Mouse (Mus musculus) right cerebral cortex, postnatal 4 days (tissue): Measurements from ENCODE around the gene Ccdc78.
"Not testable (repeated sequence)": the region's sequence is repeated elsewhere in the genome, so short reads cannot be mapped to it uniquely, and the experiment has no call there.

Source experiments
- DNase-seq: peaks from one replicate; pipeline ENCODE4 v3.0.0-alpha.2; 2022

Gene Ccdc78

DNA sequence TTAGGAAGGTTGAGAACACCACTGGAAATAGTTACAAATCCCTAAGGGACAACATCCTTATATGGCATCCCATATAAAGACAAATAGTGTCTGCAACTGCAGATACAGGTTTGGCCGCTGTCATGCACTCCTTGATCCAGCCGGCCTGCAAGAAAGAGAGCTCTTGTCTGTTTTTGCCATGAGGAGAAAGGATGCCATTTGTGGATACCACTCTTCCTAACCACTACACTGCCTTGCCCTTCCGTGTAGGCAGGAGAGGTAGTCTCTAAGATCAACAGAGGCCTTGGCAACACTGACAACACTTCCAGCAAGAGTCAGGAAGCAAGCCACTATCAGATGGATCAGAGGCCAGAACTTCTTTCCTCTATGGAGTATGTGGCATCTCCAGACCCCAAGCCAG lies at the start of gene Ccdc78:
Gene Ccdc78 (plus strand): TSS at position 301 of the 400 bp plus-strand sequence.
- DNase-seq = no peak

DNA sequence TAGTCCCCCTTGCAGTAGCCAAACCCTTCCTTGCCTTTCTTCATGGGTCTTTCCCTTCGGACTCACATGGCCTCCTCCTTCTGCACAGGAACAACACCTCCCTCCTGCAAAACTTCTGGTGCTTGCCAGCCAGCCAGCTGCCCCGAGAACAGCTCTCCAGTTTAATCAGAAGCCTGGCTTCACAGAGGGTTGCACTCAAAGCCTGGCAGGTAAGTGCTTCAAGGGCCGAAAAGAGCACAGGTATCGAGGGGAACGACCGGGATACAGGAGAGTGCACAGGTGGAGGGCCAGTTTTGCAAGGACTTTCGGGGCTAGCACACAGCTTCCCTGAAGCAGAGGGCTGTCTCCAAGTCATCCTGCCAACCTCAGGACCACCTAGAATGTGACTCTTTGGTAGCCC lies 47.5 kb upstream of the Ccdc78 start:
- no peak for DNase-seq

DNA sequence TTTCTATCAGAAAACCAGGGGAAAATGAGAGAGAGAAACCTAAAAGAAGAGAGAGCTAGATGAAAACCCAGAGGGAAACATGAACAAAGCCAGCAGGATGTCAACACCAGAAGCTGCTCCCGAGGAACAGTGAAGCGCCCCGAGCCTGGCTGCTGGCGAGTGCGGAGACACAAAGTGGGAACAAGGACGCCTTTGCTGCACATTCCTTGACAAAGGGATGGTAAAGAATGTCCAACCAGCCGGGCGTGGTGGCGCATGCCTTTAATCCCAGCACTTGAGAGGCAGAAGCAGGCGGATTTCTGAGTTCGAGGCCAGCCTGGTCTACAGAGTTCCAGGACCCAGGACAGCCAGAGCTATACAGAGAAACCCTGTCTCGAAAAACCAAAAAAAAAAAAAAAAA lies 44.9 kb upstream of the Ccdc78 start:
- not testable (repeated sequence) for DNase-seq

DNA sequence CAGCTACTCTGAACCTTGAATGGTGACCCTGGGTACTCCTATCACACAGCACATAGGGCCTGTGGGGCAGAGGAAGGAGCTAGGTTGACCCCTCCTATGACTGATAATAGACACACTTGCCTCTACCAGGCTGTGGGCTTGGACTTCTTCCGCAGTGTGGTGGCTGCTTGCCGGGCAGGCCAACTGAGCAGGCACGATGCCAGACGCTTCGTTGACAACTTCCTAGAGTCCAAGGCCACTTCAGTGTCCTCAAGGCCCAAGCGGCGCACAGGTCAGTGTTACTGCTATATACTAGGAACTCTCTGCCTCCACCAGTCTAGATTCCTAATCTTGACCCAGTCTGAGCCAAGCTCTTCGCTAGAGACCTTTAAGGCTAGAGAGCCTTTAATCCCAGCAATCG lies 42.5 kb upstream of the Ccdc78 start:
- DNase-seq = no peak

DNA sequence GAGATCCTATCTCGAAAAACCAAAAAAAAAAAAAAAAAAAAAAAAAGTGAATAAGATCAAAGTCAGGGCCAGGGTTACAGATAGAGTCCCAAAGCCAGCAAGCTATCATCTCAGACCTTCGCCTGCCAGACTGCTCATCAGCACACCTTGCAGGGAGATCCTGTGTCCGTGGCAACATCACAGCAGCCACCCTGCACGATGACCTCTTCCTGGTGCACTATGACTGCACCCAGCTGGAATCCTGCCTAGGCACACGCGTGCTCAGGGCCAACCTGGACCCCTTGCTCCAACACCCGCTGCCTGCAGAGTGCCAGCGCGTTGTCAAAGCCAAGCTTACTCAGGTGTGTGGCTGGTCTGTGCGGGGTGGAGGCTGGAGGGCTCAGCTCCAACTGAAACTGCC lies 42.1 kb upstream of the Ccdc78 start:
- no peak for DNase-seq

DNA sequence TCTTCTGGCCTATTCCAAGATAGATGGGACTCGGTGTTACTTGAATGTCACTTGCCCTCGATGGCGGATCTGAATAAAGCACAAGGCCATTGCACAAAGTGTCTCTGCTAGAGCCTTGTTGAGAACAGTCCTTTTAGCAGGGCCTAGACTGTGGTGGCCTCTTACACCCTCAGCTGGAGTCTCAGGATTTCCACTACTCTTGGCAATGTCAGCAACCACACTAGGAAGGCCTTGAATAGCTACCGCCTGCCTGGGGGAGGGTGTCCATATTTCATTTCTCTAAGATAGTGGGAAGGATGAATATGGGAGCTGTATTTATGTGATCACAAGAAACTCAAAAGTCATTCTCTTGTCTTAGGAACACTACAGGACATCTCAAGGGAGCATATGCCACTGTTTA lies 38.1 kb upstream of the Ccdc78 start:
- DNase-seq = no peak

DNA sequence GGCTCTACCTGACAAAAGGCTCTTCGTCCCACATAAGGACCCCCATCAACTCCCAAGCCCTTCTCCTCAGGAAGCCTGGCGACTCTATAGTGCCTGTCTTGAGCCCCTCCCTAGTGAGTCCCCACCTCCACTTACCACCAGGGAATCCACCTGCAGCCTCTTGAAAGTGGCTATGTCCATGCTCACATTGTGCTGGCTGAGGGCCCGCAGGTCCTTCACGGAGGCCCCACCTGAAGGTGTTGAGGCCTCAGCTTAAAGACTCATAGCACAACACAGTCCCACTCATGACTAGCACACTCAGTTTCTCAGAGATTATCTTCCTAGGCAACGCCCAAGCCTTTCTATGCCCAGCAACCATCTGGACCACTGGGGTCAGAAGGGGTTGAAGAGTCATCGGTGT lies 37.1 kb upstream of the Ccdc78 start:
- DNase-seq = no peak

DNA sequence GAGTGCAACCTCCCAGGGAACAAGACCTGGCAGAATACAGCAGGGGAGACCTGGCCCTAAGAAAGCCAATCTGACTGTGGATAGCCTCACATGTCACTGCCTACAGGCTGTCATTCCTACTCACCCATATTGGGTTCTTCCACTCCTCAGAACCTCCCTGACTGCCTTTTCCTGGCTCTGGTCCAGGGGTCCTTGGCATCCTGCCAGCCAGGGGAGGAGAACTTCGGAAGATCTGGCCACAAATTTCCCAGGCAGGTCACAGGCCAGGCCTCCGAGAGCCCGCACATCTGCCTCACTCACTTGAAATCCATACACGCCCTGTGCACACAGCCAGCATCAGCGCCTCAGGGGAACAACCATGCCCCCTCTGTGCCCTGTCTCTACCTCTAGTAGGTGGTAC lies 34.9 kb upstream of the Ccdc78 start:
- DNase-seq = peak; percentile 66

DNA sequence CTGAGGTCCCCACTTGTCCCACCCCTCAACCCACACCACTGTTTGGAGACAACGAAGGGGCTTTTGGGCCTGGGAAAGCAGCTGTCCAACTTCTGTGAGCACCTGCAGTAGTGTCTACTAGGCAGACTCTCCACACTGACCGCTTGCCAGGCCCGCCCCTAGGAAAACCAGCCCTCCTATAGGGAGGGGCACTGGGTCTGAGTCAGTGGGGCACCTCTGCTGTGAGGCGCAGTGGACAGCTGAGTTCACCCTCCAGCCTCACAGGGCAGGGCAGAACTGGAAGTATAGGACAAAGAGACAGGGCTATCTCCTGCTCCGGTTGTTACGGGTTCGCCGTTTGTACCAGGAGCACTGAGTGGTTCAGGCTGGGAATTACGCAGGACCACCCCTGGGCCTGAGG lies 32.1 kb upstream of the Ccdc78 start, which contains the start of gene Msln:
Gene Msln (minus strand): TSS at position 138 of the 400 bp plus-strand sequence.
- DNase-seq = no peak

DNA sequence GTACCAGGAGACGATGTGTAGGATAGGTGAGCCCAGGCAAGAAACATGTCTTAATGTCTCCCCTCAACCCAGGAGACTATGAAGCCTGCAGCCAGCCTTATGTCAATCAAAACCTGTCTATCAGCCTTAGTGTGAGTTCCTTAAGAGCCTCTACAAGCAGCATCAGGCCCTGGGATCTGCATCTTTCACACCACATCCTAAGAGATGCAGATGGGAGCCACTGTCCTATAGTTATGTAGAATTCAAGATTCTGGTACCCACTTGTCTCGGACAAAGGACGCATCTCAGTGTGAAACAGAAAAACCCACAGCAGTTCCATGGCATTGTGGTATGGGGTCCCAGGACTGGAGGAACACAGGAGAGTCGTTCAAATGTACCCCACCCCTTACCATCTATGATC lies 31.3 kb upstream of the Ccdc78 start:
- DNase-seq = no peak

DNA sequence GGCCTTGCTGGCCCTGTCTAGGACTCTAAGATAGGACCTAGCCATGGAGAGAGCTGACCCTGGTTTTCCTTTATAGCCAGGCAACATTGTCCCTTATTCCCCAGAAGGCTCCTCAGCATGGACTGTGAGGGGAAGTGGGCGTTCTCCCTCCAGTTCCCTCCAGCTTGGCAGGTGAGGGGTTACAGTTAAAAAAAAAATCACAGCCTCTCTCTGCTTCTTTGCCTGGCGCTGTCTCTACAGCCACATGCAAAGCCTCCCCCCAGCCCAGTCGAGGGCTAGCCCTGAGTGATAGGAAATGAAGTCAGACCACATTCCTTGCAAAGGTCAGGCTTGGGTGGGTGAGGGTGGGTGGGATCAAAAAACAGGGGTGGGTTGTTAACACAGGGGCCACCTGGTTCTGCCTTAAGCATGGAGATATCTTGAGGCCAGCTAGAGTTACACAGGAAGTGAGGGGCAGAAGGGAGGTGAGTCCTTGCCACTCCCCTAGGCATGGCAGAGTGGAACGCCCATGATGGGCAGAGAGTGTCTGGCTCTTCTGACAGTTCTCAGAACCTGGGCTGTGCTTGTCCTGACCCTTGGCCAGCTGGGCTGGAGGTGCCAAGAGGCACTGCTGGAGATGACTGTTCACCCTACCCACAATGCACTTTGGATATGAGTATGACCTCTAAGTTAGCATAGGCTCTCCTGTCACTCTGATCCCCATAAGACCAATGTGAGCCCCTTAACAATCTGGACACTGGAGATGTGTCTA lies 30.6 kb upstream of the Ccdc78 start:
- no peak for DNase-seq

DNA sequence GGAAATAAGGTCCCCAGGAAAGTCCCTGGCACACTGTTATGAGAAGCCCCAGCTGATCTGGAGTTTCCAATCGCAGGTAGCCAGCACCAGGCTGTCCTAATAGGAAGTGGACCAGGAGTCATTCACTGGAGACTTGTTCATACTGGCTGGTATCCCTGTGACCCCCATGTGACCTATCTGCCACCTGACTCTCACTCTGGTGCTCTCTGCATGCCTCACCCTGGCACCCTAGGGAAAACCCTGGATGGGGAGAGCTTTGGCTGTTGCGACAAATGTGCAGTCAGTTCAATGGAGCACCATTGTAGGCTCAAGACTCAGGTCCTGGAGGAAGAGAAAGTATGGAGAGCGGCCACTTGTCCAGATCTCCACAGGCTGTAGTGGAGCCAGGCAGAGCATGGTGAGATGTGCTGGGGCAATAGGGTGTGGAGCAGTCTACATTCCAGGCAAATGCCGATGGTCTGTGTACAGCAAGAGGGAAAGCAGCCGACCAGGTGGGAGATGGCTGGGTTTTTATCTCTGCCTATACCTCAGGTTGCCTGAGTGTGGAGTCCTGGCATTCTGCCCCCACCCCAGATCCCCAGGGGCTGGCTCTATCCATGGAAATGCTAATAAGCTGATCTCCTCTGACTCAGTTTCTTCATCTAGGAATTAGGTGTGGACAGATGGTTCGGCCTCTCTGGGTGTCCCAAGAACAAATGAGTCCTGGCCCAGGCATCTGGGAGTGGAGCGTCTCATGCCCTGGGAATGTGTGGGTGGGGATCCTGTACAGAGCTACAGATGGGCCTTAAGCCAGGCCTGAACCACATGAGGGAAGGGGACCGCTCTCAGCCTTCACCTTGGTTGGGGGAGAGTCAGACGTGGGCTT lies 29.8 kb upstream of the Ccdc78 start:
- no peak for DNase-seq

DNA sequence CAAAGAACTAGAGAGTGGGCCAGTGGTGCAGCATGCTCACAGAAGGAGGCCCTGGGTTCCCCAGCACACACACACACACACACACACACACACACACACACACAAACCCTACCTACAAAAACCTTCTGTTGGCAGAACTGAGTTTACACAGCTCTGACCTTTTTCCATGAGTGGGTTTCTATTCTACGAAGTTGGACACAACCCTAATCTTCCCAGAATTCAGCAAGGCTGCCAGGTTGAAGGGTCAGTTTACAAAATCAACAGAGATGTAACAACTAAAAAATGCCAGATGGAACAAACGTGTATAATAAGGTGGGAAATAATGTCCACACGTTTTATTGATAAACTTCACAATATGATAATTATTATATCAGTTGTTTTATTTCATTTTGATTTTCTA lies 28.7 kb upstream of the Ccdc78 start:
- no peak for DNase-seq

DNA sequence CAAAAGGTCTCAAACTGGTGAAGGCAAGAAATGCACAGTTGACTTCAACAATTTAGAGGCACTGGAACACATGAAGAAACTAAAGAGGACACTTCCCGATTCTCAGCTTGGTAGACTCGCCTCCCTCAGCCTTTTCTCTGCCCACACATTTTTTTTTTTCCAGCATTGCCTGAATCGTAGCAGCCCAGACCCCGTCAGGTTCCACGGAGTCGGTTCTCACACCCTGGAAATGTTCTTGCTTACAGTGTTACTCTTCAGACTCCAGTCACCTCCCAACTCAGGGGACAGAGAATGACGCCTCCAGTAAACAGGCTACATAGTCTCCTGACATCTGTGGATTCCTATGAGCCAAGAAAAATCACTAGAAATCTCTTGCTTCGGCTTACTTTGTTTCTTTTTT lies 26.2 kb upstream of the Ccdc78 start:
- no peak for DNase-seq

DNA sequence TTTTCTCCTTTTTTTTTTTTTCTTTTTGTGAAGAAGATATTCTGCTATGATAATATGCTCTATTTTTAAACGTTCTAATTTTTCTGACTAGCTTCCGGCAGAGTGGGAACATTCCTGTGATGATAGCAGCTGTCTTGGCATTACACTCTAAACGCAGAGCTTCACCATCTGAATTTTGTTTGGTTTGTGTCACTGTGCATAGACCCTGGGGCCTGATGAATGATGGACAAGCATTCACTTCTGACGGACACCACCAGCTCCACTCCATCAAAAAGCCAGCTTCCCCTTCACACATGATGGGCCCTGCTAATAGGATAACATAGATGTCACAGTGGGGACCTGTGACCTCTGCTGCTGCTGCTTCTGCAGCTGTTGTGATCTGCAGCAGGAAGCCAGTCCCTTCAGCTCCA lies 24.8 kb upstream of the Ccdc78 start:
- DNase-seq = no peak

DNA sequence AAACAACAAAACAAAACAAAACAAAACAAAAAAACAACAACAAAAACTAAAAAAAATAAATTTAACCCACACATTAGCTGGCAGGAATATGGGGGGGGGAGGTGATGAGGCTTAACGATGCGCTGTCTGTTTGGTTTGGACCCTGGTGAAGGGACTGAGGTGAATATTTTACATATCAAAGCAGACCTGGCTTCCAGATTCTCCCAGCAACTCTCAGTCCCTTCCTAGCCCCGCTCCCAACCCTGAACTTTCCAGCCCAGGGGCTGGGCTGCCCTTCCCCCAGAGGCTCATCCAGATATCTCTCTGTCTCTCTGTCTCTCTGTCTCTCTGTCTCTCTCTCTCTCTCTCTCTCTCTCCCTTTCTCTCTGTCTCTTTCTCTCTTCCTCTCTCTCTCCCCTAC lies 23.8 kb upstream of the Ccdc78 start:
- no peak for DNase-seq

DNA sequence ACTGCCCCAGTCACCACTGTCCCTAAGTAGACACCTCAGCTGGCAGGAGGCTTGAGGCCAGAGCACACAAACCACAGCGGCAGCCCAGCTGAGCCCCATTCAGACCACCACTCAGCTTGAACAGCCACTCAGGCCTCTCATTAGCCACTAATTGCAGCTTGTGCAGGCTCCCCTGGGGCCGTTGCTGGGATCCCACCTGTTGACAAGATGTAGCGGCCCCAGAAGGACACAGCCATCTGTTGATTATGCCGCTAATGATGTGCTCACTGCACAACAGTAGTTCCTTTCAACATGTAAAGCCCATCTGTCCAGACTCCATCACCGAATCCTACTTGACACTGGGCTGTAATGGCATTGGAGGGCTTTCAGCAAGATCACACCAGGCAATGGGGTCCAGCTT lies 20.5 kb upstream of the Ccdc78 start:
- DNase-seq = no peak

DNA sequence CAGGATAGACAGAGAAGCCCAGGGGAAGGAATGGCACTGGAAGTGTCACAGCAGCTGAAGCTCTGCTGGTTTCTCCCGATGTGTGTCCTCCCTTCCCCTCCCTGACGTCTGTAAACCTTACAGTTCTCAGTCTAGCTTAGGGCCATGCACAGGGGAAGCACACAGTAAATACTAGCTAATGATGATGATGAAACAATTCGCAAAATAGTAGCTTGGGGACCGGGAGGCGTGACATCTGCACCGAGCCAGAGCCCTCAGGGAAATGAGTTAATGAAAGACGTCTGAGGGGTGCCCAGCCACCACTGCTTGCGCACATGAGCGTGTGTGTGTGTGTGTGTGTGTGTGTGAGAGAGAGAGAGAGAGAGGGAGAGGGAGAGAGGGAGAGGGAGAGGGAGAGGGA lies 17.0 kb upstream of the Ccdc78 start:
- DNase-seq = no peak

DNA sequence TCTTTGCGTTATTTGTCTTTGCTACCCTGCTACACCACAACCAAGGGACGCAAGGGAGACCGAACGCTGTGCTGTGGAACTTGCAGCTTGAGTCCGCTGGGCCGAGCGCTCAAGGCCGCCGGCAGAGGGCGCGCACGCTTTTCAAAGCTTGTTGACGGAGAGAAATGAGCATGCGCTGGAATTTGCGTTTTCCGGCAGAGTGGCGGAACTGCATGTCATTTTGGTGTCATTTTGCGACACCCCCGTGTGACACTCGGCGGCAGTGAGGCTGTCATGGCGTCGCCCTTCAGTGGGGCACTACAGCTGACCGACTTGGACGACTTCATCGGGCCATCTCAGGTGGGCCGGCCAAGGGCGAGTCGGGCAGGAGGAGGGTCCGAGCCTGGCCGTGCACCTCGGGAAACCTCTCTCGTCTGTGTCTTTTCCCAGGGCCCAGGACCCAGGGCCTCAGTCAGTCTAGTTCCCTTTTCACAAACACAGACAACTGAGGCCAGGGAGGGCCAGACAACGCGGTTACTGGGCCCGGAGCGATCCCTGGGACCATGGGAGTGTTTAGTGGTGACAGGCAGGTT lies 12.7 kb upstream of the Ccdc78 start, which contains the start of gene Narfl:
Gene Narfl (plus strand): TSS at position 228 of the 572 bp plus-strand sequence.
- DNase-seq = peak; percentile 99

DNA sequence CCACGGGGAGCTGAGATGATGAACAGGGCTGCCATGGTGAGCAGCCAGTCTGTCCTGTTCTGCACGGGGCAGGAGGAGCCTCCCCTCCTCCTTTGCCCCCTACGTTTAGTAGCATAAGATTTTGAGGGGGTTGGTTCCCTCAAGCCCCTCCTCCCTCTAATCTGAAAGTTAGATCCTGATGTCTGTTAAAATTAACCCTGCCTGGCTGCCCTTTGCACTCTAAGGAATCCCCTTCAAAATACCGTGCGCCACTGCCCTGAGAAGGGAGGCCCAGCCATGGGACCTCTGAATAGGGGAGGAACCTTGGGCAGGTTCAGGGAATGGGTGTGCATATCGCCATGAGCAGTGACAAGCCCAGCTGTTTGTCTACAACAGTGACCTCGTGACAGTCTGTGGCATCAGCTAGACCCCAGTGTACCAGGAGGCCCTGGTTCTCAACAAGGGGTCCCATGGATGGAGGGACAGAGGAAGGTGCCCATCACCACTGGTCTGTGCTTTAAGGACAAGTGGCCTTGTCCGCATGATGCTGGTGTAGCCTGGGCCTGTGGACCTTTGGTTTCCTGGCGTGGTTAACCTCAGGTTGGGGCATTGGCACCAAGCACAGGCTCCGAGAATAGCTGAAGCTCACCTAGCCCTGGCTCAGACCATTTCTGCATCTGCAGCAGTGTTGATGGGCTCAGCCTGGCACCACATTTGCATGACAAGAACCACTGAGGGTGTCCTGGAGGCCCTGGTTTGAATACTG lies 10.9 kb upstream of the Ccdc78 start:
- DNase-seq = no peak

DNA sequence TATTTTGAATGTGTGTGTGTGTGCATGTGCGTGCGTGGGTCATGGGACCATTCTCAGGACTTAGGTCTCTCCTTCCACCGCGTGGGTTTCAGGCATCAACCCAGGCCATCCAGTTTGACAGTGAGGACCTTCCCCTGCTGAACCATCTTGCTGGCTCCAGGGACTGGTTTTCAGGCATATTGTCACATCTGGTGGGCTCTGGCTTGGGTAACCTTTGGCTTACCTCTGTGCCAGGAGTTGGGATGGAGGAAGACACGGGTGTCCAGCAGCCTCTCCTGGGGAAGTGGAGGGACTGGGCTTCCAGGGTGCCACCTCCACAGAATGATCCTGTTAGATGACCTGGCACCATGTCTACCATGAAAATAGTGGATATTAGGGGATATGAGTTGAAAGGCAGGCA lies 8.4 kb upstream of the Ccdc78 start:
- DNase-seq = no peak

DNA sequence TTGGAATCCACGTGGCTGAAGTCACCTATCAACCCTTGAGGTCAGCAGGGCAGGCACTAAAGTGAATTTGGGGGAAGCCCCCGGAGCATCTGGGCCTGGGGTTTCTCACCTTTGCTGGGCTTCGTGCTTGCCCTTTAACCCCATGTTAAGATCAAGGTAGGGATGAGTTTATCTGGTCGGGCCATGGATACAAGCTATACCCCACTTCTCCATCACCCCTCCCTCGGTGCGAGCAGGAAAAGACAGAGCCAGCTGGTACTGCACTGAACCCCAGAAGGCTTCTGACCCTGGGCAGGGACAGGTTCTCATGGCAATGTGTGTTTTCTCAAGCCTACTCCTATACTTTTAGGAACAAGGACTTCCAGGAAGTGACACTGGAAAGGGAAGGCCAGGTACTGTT lies 5.0 kb upstream of the Ccdc78 start:
- no peak for DNase-seq

DNA sequence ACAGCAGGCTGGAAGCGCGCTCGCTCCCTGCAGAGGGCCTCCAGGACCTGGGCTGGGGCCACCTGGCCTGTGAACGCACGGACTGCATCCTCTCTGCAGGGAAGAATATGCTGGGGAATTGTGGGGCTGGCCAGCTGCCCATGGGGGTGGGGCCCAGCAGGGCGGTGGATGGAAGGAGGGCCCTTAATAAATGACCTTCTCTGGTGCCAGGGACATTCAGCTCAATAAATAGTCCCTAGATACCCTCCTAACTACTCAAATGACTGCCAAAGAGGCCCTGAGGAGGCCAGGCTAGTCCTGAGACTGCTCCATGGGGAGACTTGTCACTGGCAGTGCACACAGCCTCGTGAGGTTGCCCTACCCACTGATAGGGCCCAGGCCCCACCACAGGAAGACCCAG lies 3.3 kb upstream of the Ccdc78 start:
- DNase-seq = no peak
